Mouse (Mus musculus): ENCODE data around the gene Spem2. TPM values are rescaled to one million over a fixed set of nuclear protein-coding genes. Genes with fewer than 3 reads are reported as not detected.

The Spem2 gene
- polyA plus RNA-seq, 1 experiment from 2014 or later = not detected

Other genes starting within 250 kb of the Spem2 start
- gene Wrap53, start 238.2 kb downstream of the Spem2 start, polyA plus RNA-seq (2016; fragmentation: Nextera tagmentation; extraction: Ambion mirVana) = 41.6 and 43.5 TPM in 2 replicates
- 219 and 225 TPM in 2 replicates for gene Trp53, start 238.1 kb downstream of the Spem2 start, polyA plus RNA-seq (2016; fragmentation: Nextera tagmentation; extraction: Ambion mirVana)
- gene Atp1b2, start 212.5 kb downstream of the Spem2 start, polyA plus RNA-seq (2016; fragmentation: Nextera tagmentation; extraction: Ambion mirVana) = 3.2 TPM in 2 replicates
- gene Shbg, start 200.6 kb downstream of the Spem2 start, polyA plus RNA-seq (2016; fragmentation: Nextera tagmentation; extraction: Ambion mirVana) = not detected in 2 replicates
- 16.0 TPM in 2 replicates for gene Sat2, start 196.4 kb downstream of the Spem2 start, polyA plus RNA-seq (2016; fragmentation: Nextera tagmentation; extraction: Ambion mirVana)
- 45.2 and 45.5 TPM in 2 replicates for gene Fxr2, start 185.5 kb downstream of the Spem2 start, polyA plus RNA-seq (2016; fragmentation: Nextera tagmentation; extraction: Ambion mirVana)
- gene Sox15, start 163.2 kb downstream of the Spem2 start, polyA plus RNA-seq (2016; fragmentation: Nextera tagmentation; extraction: Ambion mirVana) = 0.17 TPM in 1 of 2 replicates, not detected in the other
- gene Mpdu1, start 155.8 kb downstream of the Spem2 start, polyA plus RNA-seq (2016; fragmentation: Nextera tagmentation; extraction: Ambion mirVana) = 64.9 and 67.2 TPM in 2 replicates
- 5.3 and 7.3 TPM in 2 replicates for gene Cd68, start 152.3 kb downstream of the Spem2 start, polyA plus RNA-seq (2016; fragmentation: Nextera tagmentation; extraction: Ambion mirVana)
- 780 and 781 TPM in 2 replicates for gene Eif4a1, start 146.0 kb downstream of the Spem2 start, polyA plus RNA-seq (2016; fragmentation: Nextera tagmentation; extraction: Ambion mirVana)
- gene Senp3, start 136.4 kb downstream of the Spem2 start, polyA plus RNA-seq (2016; fragmentation: Nextera tagmentation; extraction: Ambion mirVana) = 136 and 141 TPM in 2 replicates
- gene Tnfsf13, start 132.7 kb downstream of the Spem2 start, polyA plus RNA-seq (2016; fragmentation: Nextera tagmentation; extraction: Ambion mirVana) = 0.15 TPM in 1 of 2 replicates, not detected in the other
- 1.2 and 2.2 TPM in 2 replicates for gene Tnfsf12, start 122.6 kb downstream of the Spem2 start, polyA plus RNA-seq (2016; fragmentation: Nextera tagmentation; extraction: Ambion mirVana)
- 0.88 and 1.3 TPM in 2 replicates for gene Tnfsfm13, start 122.4 kb downstream of the Spem2 start, polyA plus RNA-seq (2016; fragmentation: Nextera tagmentation; extraction: Ambion mirVana)
- gene Polr2a, start 59.8 kb downstream of the Spem2 start, polyA plus RNA-seq (2016; fragmentation: Nextera tagmentation; extraction: Ambion mirVana) = 31.3 and 34.9 TPM in 2 replicates
- 0.12 TPM in 1 of 2 replicates, not detected in the other for gene Slc35g3, start 56.5 kb downstream of the Spem2 start, polyA plus RNA-seq (2016; fragmentation: Nextera tagmentation; extraction: Ambion mirVana)
- gene Zbtb4, start 52.6 kb downstream of the Spem2 start, polyA plus RNA-seq (2016; fragmentation: Nextera tagmentation; extraction: Ambion mirVana) = 0.55 and 1.0 TPM in 2 replicates
- 1.4 and 2.3 TPM in 2 replicates for gene Chrnb1, start 22.5 kb downstream of the Spem2 start, polyA plus RNA-seq (2016; fragmentation: Nextera tagmentation; extraction: Ambion mirVana)
- 0.91 and 0.93 TPM in 2 replicates for gene Fgf11, start 16.6 kb downstream of the Spem2 start, polyA plus RNA-seq (2016; fragmentation: Nextera tagmentation; extraction: Ambion mirVana)
- gene Tmem102, start 12.8 kb downstream of the Spem2 start, polyA plus RNA-seq (2016; fragmentation: Nextera tagmentation; extraction: Ambion mirVana) = 2.1 and 2.7 TPM in 2 replicates
- gene Gm39566, start 3.2 kb downstream of the Spem2 start, polyA plus RNA-seq (2016; fragmentation: Nextera tagmentation; extraction: Ambion mirVana) = not detected in 2 replicates
- gene Spem1, start 3.7 kb upstream of the Spem2 start, polyA plus RNA-seq (2016; fragmentation: Nextera tagmentation; extraction: Ambion mirVana) = 0.14 TPM in 1 of 2 replicates, not detected in the other
- 4.7 and 5.4 TPM in 2 replicates for gene Nlgn2, start 19.3 kb upstream of the Spem2 start, polyA plus RNA-seq (2016; fragmentation: Nextera tagmentation; extraction: Ambion mirVana)
- gene Tmem256, start 20.0 kb upstream of the Spem2 start, polyA plus RNA-seq (2016; fragmentation: Nextera tagmentation; extraction: Ambion mirVana) = 321 and 340 TPM in 2 replicates
- 106 and 111 TPM in 2 replicates for gene Plscr3, start 27.9 kb upstream of the Spem2 start, polyA plus RNA-seq (2016; fragmentation: Nextera tagmentation; extraction: Ambion mirVana)
- gene Tnk1, start 40.3 kb upstream of the Spem2 start, polyA plus RNA-seq (2016; fragmentation: Nextera tagmentation; extraction: Ambion mirVana) = 2.3 and 3.1 TPM in 2 replicates
- gene Tmem95, start 59.6 kb upstream of the Spem2 start, polyA plus RNA-seq (2016; fragmentation: Nextera tagmentation; extraction: Ambion mirVana) = 0.31 TPM in 1 of 2 replicates, not detected in the other
- 6.8 and 7.0 TPM in 2 replicates for gene Kctd11, start 62.9 kb upstream of the Spem2 start, polyA plus RNA-seq (2016; fragmentation: Nextera tagmentation; extraction: Ambion mirVana)
- 1.3 and 1.5 TPM in 2 replicates for gene Acap1, start 77.1 kb upstream of the Spem2 start, polyA plus RNA-seq (2016; fragmentation: Nextera tagmentation; extraction: Ambion mirVana)
- gene 2810408A11Rik, start 82.5 kb upstream of the Spem2 start, polyA plus RNA-seq (2016; fragmentation: Nextera tagmentation; extraction: Ambion mirVana) = 14.7 and 14.8 TPM in 2 replicates
- gene Neurl4, start 82.6 kb upstream of the Spem2 start, polyA plus RNA-seq (2016; fragmentation: Nextera tagmentation; extraction: Ambion mirVana) = 10.9 and 11.1 TPM in 2 replicates
- 87.6 and 89.1 TPM in 2 replicates for gene Gps2, start 95.4 kb upstream of the Spem2 start, polyA plus RNA-seq (2016; fragmentation: Nextera tagmentation; extraction: Ambion mirVana)
- 2,818 and 3,035 TPM in 2 replicates for gene Eif5a, start 103.5 kb upstream of the Spem2 start, polyA plus RNA-seq (2016; fragmentation: Nextera tagmentation; extraction: Ambion mirVana)
- 5.1 and 5.8 TPM in 2 replicates for gene Ybx2, start 117.3 kb upstream of the Spem2 start, polyA plus RNA-seq (2016; fragmentation: Nextera tagmentation; extraction: Ambion mirVana)
- 18.6 and 23.7 TPM in 2 replicates for gene Slc2a4, start 129.7 kb upstream of the Spem2 start, polyA plus RNA-seq (2016; fragmentation: Nextera tagmentation; extraction: Ambion mirVana)
- gene Cldn7, start 146.3 kb upstream of the Spem2 start, polyA plus RNA-seq (2016; fragmentation: Nextera tagmentation; extraction: Ambion mirVana) = 56.3 and 56.4 TPM in 2 replicates
- 23.9 and 25.3 TPM in 2 replicates for gene Ctdnep1, start 162.7 kb upstream of the Spem2 start, polyA plus RNA-seq (2016; fragmentation: Nextera tagmentation; extraction: Ambion mirVana)
- 157 and 161 TPM in 2 replicates for gene Elp5, start 164.1 kb upstream of the Spem2 start, polyA plus RNA-seq (2016; fragmentation: Nextera tagmentation; extraction: Ambion mirVana)
- gene Gabarap, start 172.7 kb upstream of the Spem2 start, polyA plus RNA-seq (2016; fragmentation: Nextera tagmentation; extraction: Ambion mirVana) = 317 and 331 TPM in 2 replicates
- gene Phf23, start 177.3 kb upstream of the Spem2 start, polyA plus RNA-seq (2016; fragmentation: Nextera tagmentation; extraction: Ambion mirVana) = 96.5 and 98.3 TPM in 2 replicates
- gene Dvl2, start 182.1 kb upstream of the Spem2 start, polyA plus RNA-seq (2016; fragmentation: Nextera tagmentation; extraction: Ambion mirVana) = 59.0 and 59.8 TPM in 2 replicates
- 42.2 and 46.3 TPM in 2 replicates for gene Acadvl, start 196.9 kb upstream of the Spem2 start, polyA plus RNA-seq (2016; fragmentation: Nextera tagmentation; extraction: Ambion mirVana)
- 12.6 and 13.2 TPM in 2 replicates for gene Dlg4, start 198.5 kb upstream of the Spem2 start, polyA plus RNA-seq (2016; fragmentation: Nextera tagmentation; extraction: Ambion mirVana)
- 0.55 and 0.70 TPM in 2 replicates for gene Asgr1, start 235.6 kb upstream of the Spem2 start, polyA plus RNA-seq (2016; fragmentation: Nextera tagmentation; extraction: Ambion mirVana)